Mouse (Mus musculus) right cerebral cortex, adult 18-20 months (tissue): ENCODE measurements around the gene Grb10.

Experiments used
- DNase-seq: peaks from one replicate; pipeline ENCODE4 v3.0.0; 2022; ENCODE audit warnings: mixed read lengths

Grb10 gene

GRCm38 (mm10) chr11:12038470-12038985 lies at the start of gene Grb10:
TSS of gene Grb10 (minus strand) at chr11:12038683.
- DNase-seq, result no peak

DNA sequence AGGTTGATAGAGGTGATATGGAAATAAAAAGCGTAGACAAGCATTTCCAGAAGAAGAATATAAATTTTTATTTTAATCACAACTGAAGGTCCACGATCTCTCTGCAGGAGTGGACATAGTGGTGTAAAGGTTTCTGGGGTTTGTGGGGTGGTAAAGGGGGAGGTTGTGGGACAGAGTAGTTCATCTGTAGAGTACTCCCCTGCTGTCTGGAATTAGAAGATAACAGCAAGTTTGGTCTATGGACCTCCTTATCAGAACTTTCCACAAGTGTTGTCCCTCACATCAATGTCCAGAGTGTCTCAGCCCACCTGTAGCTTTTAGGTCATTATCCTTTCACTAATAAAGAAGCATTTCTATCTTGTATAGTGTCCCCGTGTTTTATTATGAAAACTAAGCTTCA lies 43.2 kb upstream of the Grb10 start:
- DNase-seq, result no peak

- no peak for DNase-seq
Measured at GRCm38 (mm10) chr11:12079231-12079630, 40.7 kb upstream of the Grb10 start.

DNA sequence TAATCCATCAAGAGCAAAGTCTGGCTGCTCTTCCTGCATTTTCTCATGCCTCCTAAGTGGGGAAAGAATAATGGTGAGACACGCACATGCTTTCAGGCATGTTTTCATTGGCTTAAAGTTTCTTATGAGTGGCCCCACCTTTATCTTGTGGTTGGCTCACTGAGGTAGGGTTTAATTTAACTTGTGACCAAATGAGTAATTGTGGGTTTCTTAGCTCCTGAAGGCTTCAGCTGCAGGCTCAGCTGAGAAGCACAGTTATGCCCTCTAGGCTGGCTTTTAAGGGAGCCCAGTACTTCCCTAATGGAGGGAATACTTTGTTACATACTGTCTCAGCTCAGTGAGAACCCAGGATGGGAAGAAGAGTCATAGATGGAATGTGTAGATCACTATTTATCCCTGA lies 37.0 kb upstream of the Grb10 start:
- DNase-seq, result no peak

- DNase-seq, result no peak
Measured at GRCm38 (mm10) chr11:12073394-12074226, 35.1 kb upstream of the Grb10 start.

GRCm38 (mm10) chr11:12072322-12072721 lies 33.8 kb upstream of the Grb10 start:
- DNase-seq, result no peak

DNA sequence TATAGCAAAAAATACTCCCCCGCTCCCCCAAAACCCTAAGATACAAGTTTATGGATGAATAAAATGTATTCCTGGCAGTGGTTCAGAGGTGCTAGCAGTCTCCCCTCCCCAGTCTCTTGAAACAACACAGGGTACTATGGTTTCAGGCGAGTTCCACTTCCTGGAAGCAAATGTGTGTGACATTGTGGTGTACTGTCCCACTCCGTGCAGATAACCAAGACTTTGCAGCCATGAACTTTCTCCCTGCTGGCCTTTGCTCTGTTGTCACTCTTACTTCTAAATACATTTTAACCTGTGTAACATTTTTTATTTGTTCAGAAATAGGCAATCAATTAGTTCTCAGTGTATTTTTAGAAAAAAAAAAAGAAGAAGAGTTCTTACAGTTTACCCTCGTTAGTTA lies 20.5 kb upstream of the Grb10 start:
- DNase-seq, result no peak

GRCm38 (mm10) chr11:12048547-12049327 lies 10.3 kb upstream of the Grb10 start:
- peak; percentile 10 for DNase-seq

GRCm38 (mm10) chr11:12048135-12048534 lies 9.7 kb upstream of the Grb10 start:
- DNase-seq, result no peak

GRCm38 (mm10) chr11:12044245-12044644 lies 5.8 kb upstream of the Grb10 start:
- DNase-seq, result no peak

- DNase-seq, result no peak
Measured at GRCm38 (mm10) chr11:12041787-12042186, 3.3 kb upstream of the Grb10 start.

DNA sequence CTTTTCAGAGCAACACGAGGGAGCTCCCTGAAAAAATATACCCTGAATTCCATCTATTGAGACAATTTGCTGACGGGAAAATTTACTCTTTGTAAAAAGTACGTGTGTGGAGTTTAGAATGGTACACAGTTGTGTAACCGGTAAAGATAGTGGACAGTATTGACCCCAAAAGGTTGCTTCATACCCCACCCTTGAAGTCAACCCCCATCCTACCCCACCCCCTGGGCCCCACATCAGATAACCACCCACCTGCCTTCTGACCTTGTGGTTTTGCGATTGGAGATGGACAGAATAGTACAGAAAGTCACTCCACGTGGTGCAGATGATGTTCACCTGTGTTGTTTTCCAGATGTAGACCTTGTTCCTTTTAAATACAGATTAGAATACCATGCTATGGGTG lies 2.9 kb upstream of the Grb10 start:
- no peak for DNase-seq

- no peak for DNase-seq
Measured at GRCm38 (mm10) chr11:12040391-12040790, 1.9 kb upstream of the Grb10 start.

DNA sequence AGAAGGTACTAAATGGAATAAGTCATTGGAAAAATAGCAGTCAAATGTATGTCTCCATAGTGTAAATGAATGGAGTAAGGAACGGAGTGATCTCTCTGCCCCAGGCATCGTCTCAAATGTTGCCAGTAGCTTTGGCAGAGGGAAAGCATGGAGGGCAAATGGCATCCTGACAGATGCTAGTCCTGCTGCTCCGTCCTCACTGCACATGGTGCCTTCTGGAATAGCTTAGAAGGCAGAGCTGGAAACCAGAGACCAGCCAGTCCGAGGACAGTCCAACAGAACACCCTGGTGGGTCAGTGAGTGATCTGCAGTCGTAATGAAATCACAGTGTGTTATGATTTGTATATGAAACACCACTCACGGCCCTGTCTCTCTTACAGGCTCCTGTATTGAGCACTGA lies 1.3 kb upstream of the Grb10 start:
- DNase-seq, result no peak

DNA sequence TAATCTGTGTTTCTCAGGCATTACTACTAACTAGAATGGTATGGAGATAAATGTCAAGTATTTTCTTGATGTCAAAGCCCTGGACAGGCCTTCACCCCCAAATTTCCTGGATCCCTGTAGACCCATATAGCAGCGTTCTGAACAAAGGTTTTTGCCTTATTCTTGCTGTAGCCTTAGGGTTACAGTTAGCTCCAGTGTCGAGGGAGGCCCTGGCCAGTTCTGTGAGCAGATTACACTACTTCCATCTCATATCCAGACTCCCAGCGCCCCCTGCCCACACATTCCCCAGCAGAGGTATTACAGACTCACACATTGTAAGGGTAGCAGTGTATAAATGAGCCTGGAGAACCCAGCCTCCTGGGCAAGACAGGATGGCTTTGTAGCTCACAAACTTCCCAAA lies 615 bp upstream of the Grb10 start:
- DNase-seq, result no peak

GRCm38 (mm10) chr11:12037689-12038469 lies 604 bp downstream of the Grb10 start:
- no peak for DNase-seq

DNA sequence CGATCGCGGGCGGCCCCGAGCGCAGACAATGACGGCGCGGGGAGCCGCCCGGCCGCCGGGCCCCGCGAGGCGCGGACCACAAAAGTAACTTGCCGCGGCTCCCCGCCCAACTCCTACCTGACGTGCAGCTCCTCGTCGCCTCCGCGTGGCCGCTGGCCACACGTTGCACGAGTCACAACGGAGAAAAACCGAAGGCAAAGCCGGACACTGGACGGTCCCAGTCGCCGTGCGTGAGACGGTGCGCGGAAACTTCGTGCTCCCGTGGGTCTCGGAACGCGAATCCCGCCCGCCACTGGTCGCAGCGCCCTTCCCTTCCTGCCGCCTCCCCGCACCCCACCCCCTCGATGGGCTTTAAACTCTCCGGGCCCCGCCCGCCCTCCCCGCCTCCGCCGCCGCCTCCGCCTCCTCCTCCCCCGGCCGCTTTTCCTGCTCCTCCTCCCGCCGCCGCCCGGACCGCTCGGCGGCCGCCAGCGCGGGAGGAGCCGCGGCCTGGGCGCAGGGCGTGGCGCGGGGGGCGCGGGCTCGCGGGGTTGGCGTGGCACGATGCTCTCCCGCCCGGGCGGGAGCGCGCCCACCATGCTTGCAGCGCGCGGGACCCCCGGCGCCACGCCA lies 1.3 kb downstream of the Grb10 start:
- no peak for DNase-seq

DNA sequence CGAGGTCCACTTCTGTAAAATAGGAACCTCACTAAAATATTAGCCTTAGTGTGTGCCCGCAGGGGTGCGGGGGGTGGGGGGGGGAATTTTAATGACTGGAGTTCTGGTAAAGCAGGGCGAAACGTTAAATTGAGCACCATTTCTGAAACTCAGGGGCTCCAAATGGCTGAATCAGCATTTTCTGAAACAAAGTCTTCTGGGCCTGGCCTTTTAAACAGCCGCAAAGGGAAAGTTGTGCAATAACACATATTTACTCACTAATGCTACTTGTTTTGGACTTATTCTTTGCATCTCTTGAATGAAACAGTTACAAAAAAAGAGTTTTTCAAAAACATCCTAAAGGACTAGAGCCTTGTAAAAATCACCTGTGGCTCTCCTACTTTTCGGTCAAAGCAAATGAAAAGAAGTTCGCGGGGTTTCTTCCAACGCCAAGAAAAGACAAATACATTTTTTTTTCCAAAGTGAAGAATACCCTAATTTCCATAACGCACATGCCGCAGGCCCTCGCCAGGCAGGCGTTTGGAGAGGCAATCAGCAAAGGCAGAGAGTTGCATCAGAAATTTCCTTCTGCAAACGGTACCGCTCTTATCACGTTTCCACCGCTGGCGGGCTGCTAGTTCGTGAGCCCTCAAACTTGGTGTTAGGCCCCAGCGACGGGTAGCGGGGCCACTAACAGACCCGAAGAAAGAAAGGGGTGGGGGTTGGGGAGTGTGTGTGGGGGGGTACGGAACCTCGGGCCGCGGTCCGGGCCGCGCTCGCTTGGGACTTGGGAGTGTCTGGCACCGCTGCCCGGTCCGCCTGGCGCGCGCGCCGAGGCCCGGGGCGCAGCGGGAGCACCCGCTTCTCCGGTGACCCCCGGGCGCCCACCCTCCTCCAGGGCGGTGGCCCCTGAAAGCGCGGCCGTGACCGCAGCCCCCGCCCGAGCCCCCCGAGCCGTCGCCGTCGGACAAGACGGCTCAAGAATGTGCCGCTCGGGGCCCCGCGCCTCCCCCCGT lies 2.3 kb downstream of the Grb10 start:
- DNase-seq, result no peak

DNA sequence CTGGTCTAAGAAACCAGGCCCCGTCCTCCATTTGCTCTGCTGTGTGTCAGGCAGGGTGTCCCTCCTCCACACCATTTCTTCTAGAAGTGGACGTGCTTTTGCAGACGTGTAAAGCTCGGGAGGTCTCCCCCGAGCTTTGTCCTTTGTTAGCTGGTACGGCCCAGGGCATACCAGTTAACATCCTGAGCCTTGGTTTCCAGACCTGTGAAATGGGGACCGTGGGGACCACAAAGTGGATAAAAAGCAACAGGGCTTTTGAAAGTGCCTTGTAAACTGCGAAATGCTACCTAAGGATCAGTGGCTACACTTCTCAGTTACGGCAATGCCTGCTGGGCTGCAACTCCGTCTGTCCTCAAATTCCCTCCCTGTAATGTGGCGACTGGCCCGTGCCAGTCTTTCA lies 3.2 kb downstream of the Grb10 start:
- no peak for DNase-seq

DNA sequence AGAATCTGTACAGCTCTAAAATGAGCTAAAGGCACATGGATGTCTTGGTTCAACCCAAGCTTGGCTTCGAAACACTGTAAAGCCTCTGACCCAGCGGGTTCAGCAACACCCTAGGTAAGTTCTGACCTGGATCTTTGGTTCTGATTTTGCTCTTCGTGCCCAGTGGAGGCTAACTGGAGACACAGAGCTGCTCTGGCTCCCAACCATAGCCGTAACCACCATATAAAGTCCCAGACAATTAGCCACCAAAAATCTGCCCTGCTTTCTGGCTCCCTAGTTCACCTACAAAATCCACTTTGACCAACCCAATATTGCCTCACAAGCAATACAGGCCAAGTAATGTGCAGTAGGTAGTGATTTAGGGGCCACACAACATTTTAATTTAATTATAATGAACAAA lies 3.7 kb downstream of the Grb10 start:
- no peak for DNase-seq

DNA sequence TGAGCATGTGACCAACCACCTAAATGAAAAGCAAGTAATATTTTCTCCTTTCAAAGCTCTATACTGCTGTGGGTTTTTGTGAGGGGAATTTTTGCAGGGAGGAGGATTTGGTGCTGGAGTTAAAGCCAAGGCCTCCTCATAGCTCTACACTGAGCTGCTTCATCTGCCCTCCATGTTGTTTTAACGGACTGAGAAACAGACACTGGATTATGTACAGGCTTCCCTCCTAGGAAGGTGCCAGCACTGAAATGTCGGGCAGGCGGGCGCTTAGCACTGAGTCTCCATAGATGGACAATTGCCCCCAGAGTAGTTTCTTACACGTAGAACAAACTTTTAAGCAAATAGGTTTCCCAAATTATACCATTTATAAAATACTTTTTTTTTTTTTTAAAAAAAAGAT lies 4.1 kb downstream of the Grb10 start:
- DNase-seq, result no peak
